Mouse (Mus musculus) small intestine, adult 2 months (tissue): ENCODE measurements around the gene Slc28a1. TPM values are rescaled to one million over a fixed set of nuclear protein-coding genes. Genes with fewer than 3 reads are reported as not detected.

Experiments used
- H3K27ac ChIP-seq: fragments of 200-500 bp; 2 replicates; pipeline ENCODE4 v1.5.1; 2012; ENCODE audit warnings: low read depth, low read length, control low read depth, inconsistent platforms; ENCODE audit not compliant: insufficient read depth
- H3K27me3 ChIP-seq: fragments of 200-500 bp; 2 replicates; pipeline ENCODE4 v1.6.1; 2012; ENCODE audit warnings: mild to moderate bottlenecking, moderate library complexity, low read length, inconsistent platforms; ENCODE audit not compliant: control insufficient read depth, insufficient read depth
- H3K36me3 ChIP-seq: fragments of 200-500 bp; 2 replicates; pipeline ENCODE4 v1.6.1; 2012; ENCODE audit warnings: mild to moderate bottlenecking, low read length, control low read depth, inconsistent platforms; ENCODE audit not compliant: control insufficient read depth, insufficient read depth
- H3K4me1 ChIP-seq: fragments of 200-500 bp; 2 replicates; pipeline ENCODE4 v1.6.1; 2012; ENCODE audit warnings: low read length, inconsistent platforms, mixed read lengths; ENCODE audit not compliant: control insufficient read depth, insufficient read depth, insufficient read length
- H3K4me3 ChIP-seq: fragments of 200-500 bp; 2 replicates; pipeline ENCODE4 v1.5.1; 2012; ENCODE audit warnings: low read depth, mild to moderate bottlenecking, control low read depth, inconsistent platforms, low read length, moderate library complexity
- CTCF ChIP-seq: fragments of 200-500 bp; IDR thresholded peaks from 2 replicates; pipeline ENCODE4 v1.5.1; 2012; ENCODE audit warnings: low read depth, mild to moderate bottlenecking, control low read depth, inconsistent platforms, low read length, moderate library complexity, mixed read lengths; ENCODE audit not compliant: insufficient replicate concordance, insufficient read length; ENCODE audit errors: extremely low read depth
- POLR2A ChIP-seq: fragments of 200-500 bp; IDR thresholded peaks from 2 replicates; pipeline ENCODE4 v1.6.1; 2012; ENCODE audit warnings: low read depth, mild to moderate bottlenecking, control low read depth, inconsistent platforms, low read length, moderate library complexity
- WGBS: fragments of 180-500 bp; shearing (Covaris S2); methylation state at CpG from one replicate; pipeline ENCODE4 v1.1.7; 2018; 5-methylcytosine and 5-hydroxymethylcytosine counted together
- polyA plus RNA-seq: library from polyadenylated mRNA; depleted of rRNA; stranded (reverse); fragments of >200 nt; gene quantifications from 2 replicates; pipeline ENCODE4 v1.2.3, GENCODE M21; 2012

The Slc28a1 gene
- polyA plus RNA-seq, 1 experiment = 94.4 TPM

- H3K27ac ChIP-seq = no peak overlapping the region
- no peaks in the 10 kb centered on the region for H3K27me3 ChIP-seq
- WGBS = 78% methylated on average over 7 of the region's 7 CpGs
These were observed 49.8 kb downstream of the Slc28a1 start for GRCm38 (mm10) chr7:81164411-81164810.

GRCm38 (mm10) chr7:81167124-81167523 is 52.5 kb downstream of the Slc28a1 start:
- 31% methylated on average over 3 of the region's 3 CpGs for WGBS

More at GRCm38 (mm10) chr7:81164411-81164810, 49.8 kb downstream of the Slc28a1 start:
- H3K4me1 ChIP-seq = no peaks in the 10 kb centered on the region
- no peak overlapping the region for H3K4me3 ChIP-seq
- no peaks in the 10 kb centered on the region for H3K36me3 ChIP-seq
- no peak for TF ChIP-seq POLR2A
- no peak for TF ChIP-seq CTCF

GRCm38 (mm10) chr7:81169351-81169750 is 54.8 kb downstream of the Slc28a1 start:
- no peak overlapping the region for H3K27ac ChIP-seq
- 63% methylated on average over 7 of the region's 7 CpGs for whole genome bisulfite sequencing
- no peak overlapping the region for H3K4me3 ChIP-seq
- TF ChIP-seq POLR2A (no peak), CTCF (no peak)
- no peaks in the 10 kb centered on the region for H3K27me3 ChIP-seq
- H3K4me1 ChIP-seq = no peaks in the 10 kb centered on the region
- H3K36me3 ChIP-seq = no peaks in the 10 kb centered on the region

More at GRCm38 (mm10) chr7:81167124-81167523, 52.5 kb downstream of the Slc28a1 start:
- no peak overlapping the region for H3K4me3 ChIP-seq
- no peak for TF ChIP-seq POLR2A
- peak; percentile 15; the same call in 1 of the 2 replicates for TF ChIP-seq CTCF
- no peak overlapping the region for H3K27ac ChIP-seq
- no peaks in the 10 kb centered on the region for H3K27me3 ChIP-seq
- H3K4me1 ChIP-seq = no peaks in the 10 kb centered on the region
- no peaks in the 10 kb centered on the region for H3K36me3 ChIP-seq

GRCm38 (mm10) chr7:81173931-81174330 is 59.3 kb downstream of the Slc28a1 start:
- 93% methylated on average over 2 of the region's 2 CpGs for WGBS
- no peaks in the 10 kb centered on the region for H3K27me3 ChIP-seq
- TF ChIP-seq POLR2A (no peak), CTCF (no peak)
- no peak overlapping the region for H3K4me3 ChIP-seq
- H3K27ac ChIP-seq = no peak overlapping the region
- no peaks in the 10 kb centered on the region for H3K4me1 ChIP-seq
- H3K36me3 ChIP-seq = no peaks in the 10 kb centered on the region

- Histone ChIP-seq H3K36me3 (no peaks in the 10 kb centered on the region), H3K4me1 (no peaks in the 10 kb centered on the region), H3K27ac (no peak overlapping the region), H3K27me3 (no peaks in the 10 kb centered on the region), H3K4me3 (no peak overlapping the region)
- WGBS = 34% methylated on average over 5 of the region's 5 CpGs
- no peak for TF ChIP-seq POLR2A
These were observed 60.1 kb downstream of the Slc28a1 start for GRCm38 (mm10) chr7:81174654-81175053.

GRCm38 (mm10) chr7:81176187-81176769 is 61.7 kb downstream of the Slc28a1 start:
- no peak for TF ChIP-seq POLR2A
- TF ChIP-seq CTCF = no peak
- no peak overlapping the region for H3K27ac ChIP-seq
- no peaks in the 10 kb centered on the region for H3K4me1 ChIP-seq
- H3K27me3 ChIP-seq = no peaks in the 10 kb centered on the region
- no peaks in the 10 kb centered on the region for H3K36me3 ChIP-seq
- no peak overlapping the region for H3K4me3 ChIP-seq
- WGBS = 54% methylated on average over 5 of the region's 5 CpGs

GRCm38 (mm10) chr7:81179494-81179893 is 64.9 kb downstream of the Slc28a1 start:
- Histone ChIP-seq H3K27ac (no peak overlapping the region), H3K4me1 (no peaks in the 10 kb centered on the region), H3K27me3 (no peaks in the 10 kb centered on the region), H3K4me3 (no peak overlapping the region), H3K36me3 (no peaks in the 10 kb centered on the region)
- WGBS = 72% methylated on average over 5 of the region's 5 CpGs
- no peak for TF ChIP-seq CTCF
- no peak for TF ChIP-seq POLR2A
